Mouse (Mus musculus): ENCODE measurements around the gene Fam207a. TPM values are rescaled to one million over a fixed set of nuclear protein-coding genes. Genes with fewer than 3 reads are reported as not detected.

Gene Fam207a
- total and polyA plus RNA-seq, 3 experiments, result 8.2 to 10.4 (median 10.3) TPM

DNA sequence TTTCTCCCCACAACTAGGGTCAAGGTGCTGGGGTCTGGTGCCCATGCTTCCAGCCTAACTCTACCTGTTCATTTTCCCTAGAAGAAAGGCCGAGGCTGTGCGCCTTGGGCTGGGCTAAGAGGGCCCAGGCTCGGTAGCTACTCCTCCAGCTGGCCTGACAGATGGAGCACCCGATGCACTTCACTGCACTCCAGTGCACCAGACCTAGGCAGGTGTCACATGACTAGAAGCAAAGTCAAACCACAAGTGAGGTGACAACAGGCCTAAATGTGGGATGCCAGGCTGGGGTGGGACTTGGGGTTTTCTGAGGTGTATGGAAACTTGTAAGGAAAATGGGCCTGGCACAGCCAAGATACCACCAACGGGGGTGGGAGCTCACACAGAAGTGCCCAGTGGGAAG is 9.1 kb downstream of the Fam207a start:
- no peaks in the 10 kb centered on the region for H3K36me3 ChIP-seq (ENCODE audit: control insufficient read depth, insufficient read depth, low read length)
- DNase-seq, result no peak
- no peak for TF ChIP-seq EP300 (IDR thresholded peaks at IDR 0.05; ENCODE audit: insufficient read depth, low read depth, low read length)
- TF ChIP-seq POLR2A (IDR thresholded peaks at IDR 0.05; ENCODE audit: insufficient read depth, low read depth, low read length), result no peak
- no peak for TF ChIP-seq CTCF (IDR thresholded peaks at IDR 0.05)
- no peak overlapping the region for H3K9ac ChIP-seq (ENCODE audit: low read depth, low read length)
- peaks cover 11% of the 10 kb centered on the region for H3K4me1 ChIP-seq (ENCODE audit: control insufficient read depth, insufficient read depth, low read length)
- intact Hi-C loops (cut with DNase I), result no loop called here
- H3K79me2 ChIP-seq (replicated peaks; ENCODE audit: control insufficient read depth, insufficient read depth, low read length), result no peaks in the 10 kb centered on the region
- peak overlapping the region; percentile 65 for H3K27ac ChIP-seq
- no peaks in the 10 kb centered on the region for H3K27me3 ChIP-seq (ENCODE audit: control insufficient read depth, insufficient read depth, low read length)
- 74% methylated on average over 5 of the region's 5 CpGs for WGBS
- no peak overlapping the region for H3K4me3 ChIP-seq

DNA sequence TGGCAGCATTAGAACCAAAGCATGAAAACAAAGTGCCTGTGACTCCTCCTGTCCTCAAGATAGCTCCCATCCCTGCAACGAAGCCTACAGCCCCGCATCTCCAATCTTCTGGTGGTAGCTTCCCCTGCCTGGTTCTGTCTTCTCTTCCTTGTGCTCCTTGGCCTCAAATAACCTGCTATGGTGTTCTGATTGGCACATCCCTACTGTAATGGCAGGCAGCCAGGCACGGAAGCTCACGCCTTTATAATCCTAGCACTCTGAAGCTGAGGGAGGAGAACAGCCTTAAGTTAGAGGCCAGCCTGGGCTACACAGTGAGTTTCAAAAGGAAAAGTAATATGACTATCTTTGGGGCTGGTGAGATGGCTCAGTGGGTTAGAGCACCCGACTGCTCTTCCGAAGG is 11.4 kb downstream of the Fam207a start:
- Histone ChIP-seq H3K4me1 (ENCODE audit: control insufficient read depth, insufficient read depth, low read length) (peaks cover 8% of the 10 kb centered on the region), H3K36me3 (ENCODE audit: control insufficient read depth, insufficient read depth, low read length) (no peaks in the 10 kb centered on the region), H3K9ac (ENCODE audit: low read depth, low read length) (no peak overlapping the region), H3K79me2 (replicated peaks; ENCODE audit: control insufficient read depth, insufficient read depth, low read length) (peaks cover 2% of the 10 kb centered on the region), H3K27ac (no peak overlapping the region), H3K4me3 (no peak overlapping the region), H3K27me3 (ENCODE audit: control insufficient read depth, insufficient read depth, low read length) (no peaks in the 10 kb centered on the region)
- WGBS, result 73% methylated on average over 6 of the region's 6 CpGs
- no peak for DNase-seq
- intact Hi-C loops (cut with DNase I), result no loop called here
- TF ChIP-seq EP300 (IDR thresholded peaks at IDR 0.05; ENCODE audit: insufficient read depth, low read depth, low read length) (no peak), CTCF (IDR thresholded peaks at IDR 0.05) (no peak), POLR2A (IDR thresholded peaks at IDR 0.05; ENCODE audit: insufficient read depth, low read depth, low read length) (no peak)

DNA sequence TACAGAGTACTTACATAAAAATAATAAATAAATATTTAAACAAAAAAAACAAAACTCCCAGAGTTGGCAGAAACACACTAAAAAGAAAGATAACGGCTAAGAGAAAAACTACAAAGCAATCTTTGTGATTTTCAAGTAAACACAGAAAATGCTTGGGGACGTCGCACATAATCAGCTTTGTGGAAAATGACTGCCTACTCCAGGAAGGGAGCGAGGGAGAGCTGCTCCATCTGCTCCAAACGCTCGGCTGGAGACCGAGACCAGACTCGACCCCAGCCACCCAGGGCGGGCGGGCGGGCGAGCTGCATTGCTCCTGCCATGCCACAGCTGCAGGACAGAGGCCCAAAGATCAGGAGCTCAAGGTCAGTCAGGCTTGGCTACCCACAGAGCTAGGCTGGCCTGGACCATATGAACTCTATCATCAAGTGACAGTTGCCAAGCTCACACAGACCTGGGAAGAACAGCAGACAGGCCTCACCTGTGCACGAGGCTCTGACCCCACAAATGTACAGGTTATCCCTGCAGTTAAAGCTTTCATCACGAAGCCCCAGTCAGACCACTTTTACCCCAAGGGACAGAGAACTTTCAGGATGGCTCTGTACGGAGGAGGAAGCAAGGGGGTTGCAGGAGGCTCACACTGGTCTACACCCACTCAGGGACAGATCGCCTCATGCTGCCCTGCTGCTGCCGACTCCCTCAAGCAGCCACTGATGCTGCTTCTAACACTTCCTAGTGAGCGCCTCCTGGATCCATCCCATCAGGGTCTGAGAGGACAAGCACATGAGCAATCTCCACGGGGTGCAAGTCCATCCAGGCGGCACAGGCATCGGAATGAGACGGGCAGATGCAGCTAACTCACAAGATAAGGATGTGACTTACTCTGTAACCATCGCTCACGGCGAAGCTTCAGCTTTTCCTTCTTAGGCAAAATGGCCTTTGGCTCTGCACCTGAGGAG is 12.3 kb downstream of the Fam207a start:
- no peak for DNase-seq
- Histone ChIP-seq H3K9ac (ENCODE audit: low read depth, low read length) (no peak overlapping the region), H3K27me3 (ENCODE audit: control insufficient read depth, insufficient read depth, low read length) (no peaks in the 10 kb centered on the region), H3K4me1 (ENCODE audit: control insufficient read depth, insufficient read depth, low read length) (peaks cover 7% of the 10 kb centered on the region), H3K27ac (no peak overlapping the region), H3K4me3 (no peak overlapping the region), H3K36me3 (ENCODE audit: control insufficient read depth, insufficient read depth, low read length) (no peaks in the 10 kb centered on the region), H3K79me2 (replicated peaks; ENCODE audit: control insufficient read depth, insufficient read depth, low read length) (peaks cover 2% of the 10 kb centered on the region)
- WGBS, result 87% methylated on average over 25 of the region's 25 CpGs
- intact Hi-C loops (cut with DNase I), result no loop called here
- TF ChIP-seq EP300 (IDR thresholded peaks at IDR 0.05; ENCODE audit: insufficient read depth, low read depth, low read length) (no peak), CTCF (IDR thresholded peaks at IDR 0.05) (no peak), POLR2A (IDR thresholded peaks at IDR 0.05; ENCODE audit: insufficient read depth, low read depth, low read length) (no peak)

DNA sequence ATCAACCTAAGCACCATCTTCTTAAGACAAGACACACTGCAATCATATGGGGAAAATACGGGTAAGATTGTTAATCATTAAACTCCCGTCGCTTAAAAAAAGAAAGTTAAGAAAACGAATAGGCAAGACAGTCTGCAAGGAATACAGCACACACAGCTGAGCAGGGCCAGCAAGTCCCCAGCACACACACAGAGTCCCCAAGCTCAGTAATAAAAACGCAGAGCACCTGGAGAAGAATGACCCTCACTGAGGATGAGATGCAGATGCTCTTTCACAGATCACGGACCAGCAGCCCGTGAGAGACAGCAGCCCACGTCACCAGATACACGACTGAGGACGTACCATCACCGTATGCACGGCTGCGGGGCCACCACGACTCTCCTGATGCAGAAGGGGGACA is 14.9 kb downstream of the Fam207a start:
- TF ChIP-seq POLR2A (IDR thresholded peaks at IDR 0.05; ENCODE audit: insufficient read depth, low read depth, low read length), result no peak
- intact Hi-C loops (cut with DNase I), result no loop called here
- H3K27me3 ChIP-seq (ENCODE audit: control insufficient read depth, insufficient read depth, low read length), result no peaks in the 10 kb centered on the region
- 87% methylated on average over 14 of the region's 14 CpGs for WGBS
- no peak for DNase-seq
- H3K79me2 ChIP-seq (replicated peaks; ENCODE audit: control insufficient read depth, insufficient read depth, low read length), result peaks cover 2% of the 10 kb centered on the region
- H3K9ac ChIP-seq (ENCODE audit: low read depth, low read length), result no peak overlapping the region
- H3K4me3 ChIP-seq, result no peak overlapping the region
- peaks cover 3% of the 10 kb centered on the region; the same call in 1 of the 2 replicates for H3K4me1 ChIP-seq (ENCODE audit: control insufficient read depth, insufficient read depth, low read length)
- no peak overlapping the region for H3K27ac ChIP-seq
- no peaks in the 10 kb centered on the region for H3K36me3 ChIP-seq (ENCODE audit: control insufficient read depth, insufficient read depth, low read length)

DNA sequence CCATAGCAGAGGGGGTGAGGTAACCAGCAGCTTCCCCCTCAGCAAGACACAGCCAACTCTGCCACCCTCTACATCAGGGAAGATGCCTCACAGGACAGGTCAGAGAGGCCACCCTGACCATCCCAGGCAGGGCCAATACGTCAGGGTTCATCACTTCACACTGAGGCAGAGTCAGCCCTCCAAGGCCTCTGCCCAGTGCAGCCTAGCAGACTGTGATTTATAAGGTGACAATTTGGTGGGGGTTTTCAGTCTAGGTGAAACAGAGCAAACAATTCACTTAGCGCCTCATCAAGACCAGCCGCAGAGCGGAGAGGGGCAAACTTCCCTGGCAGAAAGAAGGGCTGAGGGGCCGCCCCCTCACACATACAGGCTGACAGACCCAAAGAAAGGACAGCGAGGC is 17.3 kb downstream of the Fam207a start:
- no peak for DNase-seq
- Histone ChIP-seq H3K27me3 (ENCODE audit: control insufficient read depth, insufficient read depth, low read length) (no peaks in the 10 kb centered on the region), H3K4me1 (ENCODE audit: control insufficient read depth, insufficient read depth, low read length) (no peaks in the 10 kb centered on the region), H3K79me2 (replicated peaks; ENCODE audit: control insufficient read depth, insufficient read depth, low read length) (peaks cover 2% of the 10 kb centered on the region), H3K27ac (no peak overlapping the region), H3K4me3 (no peak overlapping the region), H3K36me3 (ENCODE audit: control insufficient read depth, insufficient read depth, low read length) (no peaks in the 10 kb centered on the region), H3K9ac (ENCODE audit: low read depth, low read length) (no peak overlapping the region)
- intact Hi-C loops (cut with DNase I), result no loop called here
- TF ChIP-seq POLR2A (IDR thresholded peaks at IDR 0.05; ENCODE audit: insufficient read depth, low read depth, low read length) (no peak), CTCF (IDR thresholded peaks at IDR 0.05) (no peak), EP300 (IDR thresholded peaks at IDR 0.05; ENCODE audit: insufficient read depth, low read depth, low read length) (no peak)
- WGBS, result 90% methylated on average over 6 of the region's 6 CpGs

DNA sequence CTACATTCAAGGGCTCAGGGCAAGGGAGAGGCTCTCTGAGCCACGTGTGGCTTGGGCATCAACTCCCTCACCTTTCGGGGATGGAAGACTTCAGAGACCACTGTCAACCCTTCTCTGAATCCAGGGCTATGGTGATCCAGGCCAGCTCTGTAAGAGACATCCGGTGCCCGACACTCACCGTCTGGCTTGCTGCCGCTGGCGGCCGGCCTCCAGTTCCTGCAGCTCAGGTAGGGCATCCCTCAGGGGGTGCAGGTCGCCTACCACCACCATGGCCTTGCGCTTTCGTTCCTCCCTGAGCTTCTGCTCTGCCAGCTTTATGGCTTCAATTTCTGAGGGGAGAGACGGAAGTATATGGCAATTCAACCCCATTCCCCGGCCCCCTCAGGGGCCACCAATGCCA is 18.4 kb downstream of the Fam207a start:
- H3K36me3 ChIP-seq (ENCODE audit: control insufficient read depth, insufficient read depth, low read length), result no peaks in the 10 kb centered on the region
- H3K4me1 ChIP-seq (ENCODE audit: control insufficient read depth, insufficient read depth, low read length), result no peaks in the 10 kb centered on the region
- H3K27me3 ChIP-seq (ENCODE audit: control insufficient read depth, insufficient read depth, low read length), result no peaks in the 10 kb centered on the region
- no peak overlapping the region for H3K27ac ChIP-seq
- peaks cover 2% of the 10 kb centered on the region for H3K79me2 ChIP-seq (replicated peaks; ENCODE audit: control insufficient read depth, insufficient read depth, low read length)
- WGBS, result 94% methylated on average over 13 of the region's 13 CpGs
- intact Hi-C loops (cut with DNase I), result no loop called here
- no peak for DNase-seq
- no peak overlapping the region for H3K4me3 ChIP-seq
- no peak overlapping the region for H3K9ac ChIP-seq (ENCODE audit: low read depth, low read length)
- TF ChIP-seq CTCF (IDR thresholded peaks at IDR 0.05) (no peak), POLR2A (IDR thresholded peaks at IDR 0.05; ENCODE audit: insufficient read depth, low read depth, low read length) (no peak), EP300 (IDR thresholded peaks at IDR 0.05; ENCODE audit: insufficient read depth, low read depth, low read length) (no peak)

All from heart, adult 2 months (tissue).